Mouse (Mus musculus) frontal cortex, adult 2 months (tissue): Measurements from ENCODE around the gene Tox2. TPM values are rescaled to one million over a fixed set of nuclear protein-coding genes. Genes with fewer than 3 reads are reported as not detected.

Experiments used
- DNase-seq, 2 experiments: peaks; one replicate each; pipeline ENCODE4 v3.0.0; 2022; ENCODE audit warnings: low spot score in 1 of 2; ENCODE audit errors: extremely low spot score in 1 of 2
- polyA plus RNA-seq: library from polyadenylated mRNA; depleted of rRNA; stranded (reverse); fragments of >200 nt; gene quantifications from 2 replicates; pipeline ENCODE4 v1.2.3, GENCODE M21; 2012; rRNA removed

Gene Tox2
- polyA plus RNA-seq = 29.3 and 31.9 TPM in 2 replicates

DNA sequence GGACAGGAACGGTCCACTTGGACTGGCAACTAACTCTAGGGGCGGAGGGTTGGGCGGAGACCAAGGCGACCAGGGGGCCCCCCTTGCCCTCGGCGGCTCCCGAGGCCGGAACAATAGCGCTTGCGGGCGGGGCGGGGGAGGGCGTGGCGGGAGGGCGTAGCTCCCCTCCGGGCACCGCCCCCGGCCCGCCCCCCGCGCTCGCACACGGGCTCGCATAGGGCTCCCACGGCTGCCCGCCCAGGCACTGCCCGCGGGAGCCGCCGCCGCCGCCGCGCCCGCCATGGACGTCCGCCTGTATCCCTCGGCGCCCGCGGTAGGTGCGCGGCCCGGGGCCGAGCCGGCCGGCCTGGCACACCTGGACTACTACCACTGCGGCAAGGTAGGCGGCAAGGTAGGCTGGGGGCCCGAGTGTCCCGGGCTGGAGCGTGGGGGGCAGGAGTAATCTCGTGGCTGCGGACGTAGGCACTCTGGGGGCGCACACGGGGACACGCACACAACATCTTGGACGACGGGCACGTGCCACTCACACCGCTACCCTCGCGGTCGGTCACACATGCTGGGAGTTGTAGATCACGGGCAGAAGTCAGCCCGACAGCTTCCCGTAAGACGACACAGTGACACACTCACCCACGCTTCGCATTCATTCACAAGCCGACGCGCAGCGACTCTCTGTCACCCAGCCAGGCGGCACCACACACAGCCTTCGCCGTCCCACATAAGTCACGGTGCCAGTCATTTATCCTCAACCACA, at the start of gene Tox2:
Gene Tox2 (plus strand): TSS at position 242 of the 751 bp plus-strand sequence.
- DNase-seq = peak; percentile 67 to 85

DNA sequence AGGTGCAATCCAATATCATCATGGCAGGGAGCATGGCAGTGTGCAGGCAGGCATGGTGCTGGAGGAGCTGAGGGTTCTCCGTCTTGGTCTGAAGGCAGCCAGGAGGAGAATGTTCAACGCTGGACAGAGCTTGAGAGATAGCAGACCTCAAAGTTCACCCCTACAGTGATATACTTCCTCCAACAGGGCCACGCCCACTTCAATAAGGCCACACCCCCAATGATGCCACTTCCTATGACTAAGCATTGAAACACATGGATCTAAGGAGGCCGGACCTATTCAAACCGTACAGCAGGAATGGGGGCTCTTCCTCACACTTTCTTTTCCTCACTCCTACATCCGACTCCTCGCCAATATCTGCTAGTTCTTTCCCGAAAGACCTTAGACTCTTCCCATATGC, 48.3 kb upstream of the Tox2 start:
- no peak for DNase-seq

DNA sequence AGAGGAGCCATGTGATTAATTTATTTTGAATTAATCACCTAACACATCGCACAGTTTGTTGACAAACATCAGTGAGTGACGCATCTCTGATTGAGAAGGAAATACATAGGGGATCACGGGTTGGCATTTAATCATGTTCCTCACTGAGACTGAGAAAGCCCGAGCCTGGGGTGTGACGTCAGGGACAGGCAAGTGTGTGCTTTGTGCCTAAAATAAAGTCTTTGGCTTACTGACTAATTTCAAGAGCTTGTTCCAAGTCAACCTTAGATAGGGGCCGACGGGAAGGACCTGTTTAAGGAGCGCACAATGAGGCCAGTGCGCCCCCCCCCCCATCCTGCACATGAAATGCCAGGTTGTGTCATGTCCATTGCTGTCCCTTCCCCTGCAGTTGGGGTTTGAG, 43.9 kb upstream of the Tox2 start:
- peak in 1 of 2 experiments; percentile 47 for DNase-seq

DNA sequence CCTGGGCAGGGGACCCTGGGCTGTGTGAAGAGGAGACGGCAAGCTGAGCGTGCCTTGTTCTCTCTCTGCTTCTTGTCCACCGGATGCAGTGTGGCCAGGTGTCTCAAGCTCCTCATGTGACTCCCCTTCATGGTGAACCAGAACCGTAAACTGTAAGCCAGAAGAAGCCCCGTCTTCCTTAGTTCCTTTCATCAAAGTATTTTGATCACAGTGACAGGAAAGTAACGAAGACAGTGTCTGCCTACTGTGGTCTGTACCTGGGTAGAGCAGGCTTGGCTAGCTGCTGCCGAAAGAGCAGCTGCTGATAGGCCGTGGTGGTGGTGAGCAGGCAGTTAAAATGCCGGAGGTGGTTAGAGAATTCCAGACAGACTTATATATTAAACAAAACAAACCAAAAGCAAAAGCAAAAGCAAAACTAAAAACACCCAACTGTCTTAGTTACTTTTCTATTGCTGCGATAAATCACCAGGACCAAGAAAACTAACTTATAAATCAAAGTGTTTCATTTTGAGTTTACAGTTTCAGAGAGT, 38.4 kb upstream of the Tox2 start:
- no peak for DNase-seq

DNA sequence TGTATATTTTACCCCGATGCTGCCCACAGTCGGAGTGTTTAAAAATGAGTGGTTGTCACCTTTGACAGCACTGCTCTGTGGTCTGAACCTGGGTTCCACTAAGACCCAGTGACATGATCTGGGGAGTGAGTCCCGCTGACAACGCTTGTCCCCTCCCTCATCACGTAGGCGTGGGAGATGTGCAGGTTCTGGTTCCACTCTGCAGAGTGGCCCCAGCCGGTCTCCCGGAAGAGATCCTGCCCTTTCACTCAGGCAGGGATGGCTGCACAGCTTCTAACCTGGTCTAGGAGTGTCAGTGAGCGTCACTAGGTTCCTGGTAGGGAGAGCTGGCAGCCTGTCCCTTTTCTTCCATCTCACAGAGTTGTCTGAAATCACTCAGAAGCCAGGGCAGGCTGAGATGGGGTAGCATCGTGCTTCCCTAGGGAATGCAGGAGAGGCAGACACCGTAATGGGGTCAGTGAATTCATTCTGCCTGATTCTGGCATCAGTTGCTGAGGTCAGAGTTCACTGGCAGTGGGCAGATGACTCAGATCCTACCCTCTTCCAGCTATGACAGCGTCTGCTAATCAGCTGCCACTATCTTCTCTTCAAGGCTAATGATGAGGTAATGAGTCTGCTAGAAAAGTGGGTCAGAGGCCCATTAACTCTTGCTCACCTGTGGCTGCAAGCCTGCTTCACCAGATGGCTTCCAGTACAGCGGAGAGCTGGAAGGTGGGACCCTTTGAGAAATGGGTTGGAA, 36.7 kb upstream of the Tox2 start:
- no peak for DNase-seq

DNA sequence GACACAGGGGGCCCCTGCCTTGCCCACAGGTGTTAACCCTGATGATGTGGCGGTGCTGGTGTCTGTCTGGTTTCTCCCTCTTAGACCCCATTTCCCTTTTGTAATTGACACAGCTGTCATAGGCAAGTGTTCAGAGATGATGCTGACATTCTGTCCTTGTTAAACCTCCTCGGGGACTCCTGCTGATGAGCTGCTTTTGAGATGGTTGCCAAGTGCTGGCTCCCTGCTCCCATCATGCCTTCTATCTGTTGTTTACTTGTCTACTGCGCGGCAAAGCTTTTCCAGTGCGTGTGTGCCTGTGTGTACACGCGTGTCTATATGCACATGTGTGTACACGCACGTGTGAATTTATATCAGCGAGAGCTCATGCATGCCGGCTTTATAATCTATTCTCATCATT, 31.0 kb upstream of the Tox2 start:
- DNase-seq = no peak

DNA sequence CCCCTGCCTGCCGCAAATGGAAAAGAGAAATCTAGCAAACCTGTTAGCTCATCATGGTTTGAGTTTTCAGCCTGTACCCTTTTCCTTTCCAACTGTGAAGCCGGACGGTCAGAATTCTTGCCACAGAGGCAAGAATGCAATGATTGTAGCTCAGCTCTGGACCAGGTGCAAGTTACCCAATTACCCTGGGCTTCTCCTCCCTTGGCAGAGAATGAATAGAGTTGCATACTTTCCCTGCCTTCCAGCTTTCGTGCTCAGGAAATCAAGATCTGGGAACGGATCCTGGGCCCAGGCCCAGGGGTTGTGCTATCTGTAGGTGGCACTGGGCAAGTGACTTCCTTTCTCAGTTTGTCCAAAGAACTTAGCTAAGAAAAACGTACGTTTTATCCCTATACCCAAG, 28.9 kb upstream of the Tox2 start:
- no peak for DNase-seq

DNA sequence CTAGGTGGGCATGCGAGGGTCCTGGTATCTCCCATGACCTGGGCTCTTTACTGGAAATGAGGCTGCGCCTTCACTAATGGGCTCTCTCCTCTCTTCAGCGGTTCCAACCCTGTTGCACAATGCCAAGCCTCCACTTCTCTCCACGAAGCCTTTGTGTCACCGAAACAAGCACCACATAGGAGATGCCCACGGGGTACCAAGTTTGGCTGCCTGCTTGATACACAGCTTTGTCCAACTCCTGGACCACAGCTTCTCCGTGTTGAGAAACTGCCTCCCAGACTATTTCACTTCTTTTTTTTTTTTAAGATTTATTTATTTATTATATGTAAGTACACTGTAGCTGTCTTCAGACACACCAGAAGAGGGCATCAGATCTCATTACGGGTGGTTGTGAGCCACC, 27.1 kb upstream of the Tox2 start:
- no peak for DNase-seq

DNA sequence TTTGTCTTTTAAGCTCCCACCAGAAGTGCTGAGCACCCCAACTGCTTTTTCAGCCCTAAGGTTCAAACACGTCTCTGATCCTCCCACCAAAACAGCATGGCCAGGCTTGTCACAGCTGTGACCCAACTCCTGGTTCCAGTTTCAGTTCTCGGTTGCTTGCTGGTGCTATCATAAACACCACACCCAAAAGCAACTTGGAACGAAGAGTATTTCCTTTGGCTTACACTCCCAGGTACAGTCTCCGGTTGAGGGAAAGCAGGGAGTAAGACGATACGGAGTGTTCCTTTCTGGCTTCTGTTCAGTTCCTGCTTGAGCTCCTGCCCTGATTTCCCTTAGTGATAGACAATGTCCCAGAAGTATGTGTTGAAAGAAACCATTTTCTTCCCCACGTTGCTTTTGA, 26.4 kb upstream of the Tox2 start:
- DNase-seq = no peak

DNA sequence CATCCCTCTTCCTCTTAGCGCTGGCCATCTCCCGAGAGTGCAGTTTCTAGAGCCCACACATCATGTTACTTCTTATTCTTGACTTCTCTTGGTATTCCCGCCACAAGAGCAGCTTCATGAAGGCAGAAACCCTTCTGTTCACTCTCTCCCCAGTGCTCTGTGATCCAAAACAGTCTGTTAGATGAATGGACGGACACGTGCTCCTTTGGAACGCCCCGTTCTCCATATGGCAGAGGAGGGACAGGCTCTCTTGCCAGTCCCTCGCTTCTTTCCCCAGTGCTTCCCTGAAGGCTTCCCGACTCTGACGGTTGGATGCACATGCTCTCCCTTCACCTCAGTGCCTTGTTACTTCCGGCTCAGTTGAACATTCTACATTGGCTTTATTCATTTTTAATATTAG, 15.4 kb upstream of the Tox2 start:
- peak in 1 of 2 experiments; percentile 30 for DNase-seq

DNA sequence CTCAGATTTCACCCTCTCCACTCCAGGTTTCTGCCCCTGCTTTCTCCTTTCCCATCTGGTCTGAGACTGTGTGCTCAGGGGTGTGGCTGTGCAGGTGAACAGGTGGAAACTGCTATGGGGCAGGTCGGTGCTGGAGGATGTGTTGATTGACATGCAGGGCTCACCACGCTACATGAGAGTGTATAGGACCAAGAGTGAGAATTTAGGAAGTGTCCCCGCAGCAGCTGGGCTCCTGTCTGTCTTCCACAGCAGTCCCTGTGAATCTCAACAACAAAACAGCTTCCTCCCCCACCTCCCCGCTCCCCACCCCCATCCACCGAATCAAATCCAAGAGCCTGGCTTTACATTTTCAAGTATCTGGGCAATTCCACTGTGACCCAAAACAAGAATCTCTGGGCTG, 13.3 kb upstream of the Tox2 start:
- no peak for DNase-seq

DNA sequence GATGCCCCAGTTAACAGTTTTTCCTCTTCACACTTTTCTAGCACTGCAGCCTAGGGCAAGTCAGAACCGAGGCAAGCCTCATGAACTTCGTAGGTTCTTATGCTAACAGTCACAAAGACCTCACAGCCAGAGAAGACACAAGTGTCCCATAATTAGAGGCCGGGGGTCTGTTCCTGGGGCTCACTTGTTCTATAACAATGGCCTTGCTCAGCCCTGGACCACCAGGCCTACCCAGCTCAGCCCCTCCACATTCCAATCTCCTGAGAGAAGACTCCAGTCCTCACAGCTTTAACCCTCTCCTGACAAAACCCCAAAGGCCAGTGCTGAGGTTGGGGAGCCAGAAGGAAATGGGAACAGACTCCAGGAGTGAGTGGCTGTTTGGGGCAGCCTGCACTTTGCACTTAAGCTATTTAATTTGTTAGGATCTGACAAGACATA, 12.9 kb upstream of the Tox2 start:
- DNase-seq = no peak

DNA sequence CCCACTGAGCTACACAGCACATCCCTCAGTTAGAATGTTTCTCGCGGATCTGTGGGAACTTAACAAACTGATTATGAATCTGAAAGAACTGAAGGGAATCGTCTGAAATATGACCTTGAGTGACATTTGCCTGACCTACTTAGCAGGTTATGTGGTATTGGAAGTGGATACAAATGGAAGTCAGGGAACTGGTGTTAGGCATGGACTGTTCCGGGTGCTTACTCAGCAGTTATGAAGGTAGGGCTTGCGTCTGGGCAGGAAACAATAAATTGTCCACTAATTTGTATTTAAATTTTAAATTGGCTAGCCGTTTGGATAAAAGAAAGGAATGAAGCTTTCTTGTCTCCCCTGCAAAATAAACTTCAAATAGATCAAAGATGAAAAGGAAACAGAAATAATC, 10.4 kb upstream of the Tox2 start:
- DNase-seq = no peak

DNA sequence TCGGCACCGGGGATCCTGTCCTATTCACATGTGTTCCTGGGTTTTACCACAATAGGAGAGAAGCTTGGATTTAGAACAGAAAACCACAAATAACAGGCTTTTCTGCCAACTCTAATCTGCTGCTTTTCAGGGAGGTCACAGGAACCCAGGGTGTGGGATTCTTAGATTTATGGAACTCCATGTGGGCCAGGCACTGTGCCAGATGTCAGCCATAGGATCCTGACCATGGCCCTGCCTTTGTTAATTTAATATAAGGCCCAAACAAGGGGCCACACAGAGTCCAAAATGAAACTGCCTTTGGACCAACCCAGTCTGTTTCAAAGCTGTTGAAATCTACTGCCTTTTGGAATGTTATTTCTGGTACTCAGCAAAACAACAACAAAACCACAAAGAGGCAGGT, 8.9 kb upstream of the Tox2 start:
- DNase-seq = no peak

DNA sequence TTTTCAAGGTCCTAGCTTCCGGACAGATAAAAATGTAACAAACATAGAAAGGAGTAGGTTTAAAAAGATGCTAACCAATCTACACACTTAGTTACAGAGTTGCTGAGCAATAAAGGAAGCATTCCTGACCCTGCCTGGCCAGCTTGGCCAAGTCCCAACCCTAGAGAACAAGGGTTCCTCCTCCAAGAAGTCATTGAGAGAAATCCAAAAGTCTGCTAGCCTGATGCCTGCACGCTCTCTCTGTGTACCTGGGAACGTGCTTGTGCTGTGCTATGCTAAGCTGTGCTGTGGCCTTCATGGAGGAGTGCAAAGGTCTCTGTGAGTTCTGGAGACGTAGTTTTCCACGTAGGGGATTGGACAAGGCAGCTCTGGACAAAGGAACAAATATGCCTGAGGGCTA, 8.4 kb upstream of the Tox2 start:
- DNase-seq = no peak

DNA sequence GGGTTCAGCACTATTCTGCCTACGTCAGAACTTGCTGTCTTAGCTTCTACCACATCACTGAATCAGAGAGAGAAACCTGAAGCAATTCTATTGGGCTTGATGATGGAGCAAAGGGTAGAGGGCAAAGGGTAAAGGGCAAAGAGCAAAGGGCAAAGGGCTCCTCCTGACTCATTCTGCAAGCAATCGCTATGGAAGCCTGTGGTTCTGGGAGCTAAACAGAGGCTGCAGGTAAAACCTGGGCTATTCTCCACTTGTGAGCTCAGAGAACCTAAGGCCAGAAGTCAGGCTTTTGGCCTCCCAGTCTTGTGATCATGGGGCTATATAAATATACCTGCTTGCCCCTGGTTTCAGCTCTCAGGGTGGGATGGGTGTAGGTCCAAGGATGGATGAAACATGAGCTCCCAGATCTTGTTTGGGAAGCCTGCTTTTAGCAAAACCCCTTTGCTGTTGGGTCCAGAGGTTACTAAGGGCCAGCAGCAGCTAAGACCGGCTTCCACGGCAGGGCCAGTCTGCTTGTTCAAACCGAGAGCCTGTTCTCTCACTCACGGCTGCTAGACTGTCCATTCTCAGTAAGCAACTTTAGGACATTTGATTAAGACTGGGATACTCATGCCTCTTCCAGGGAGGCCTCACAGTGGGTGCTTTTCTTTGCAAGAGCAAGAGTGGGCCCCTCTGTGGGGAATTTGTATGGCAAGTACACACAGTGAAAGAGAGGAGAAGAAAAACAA, 7.7 kb upstream of the Tox2 start:
- no peak for DNase-seq

DNA sequence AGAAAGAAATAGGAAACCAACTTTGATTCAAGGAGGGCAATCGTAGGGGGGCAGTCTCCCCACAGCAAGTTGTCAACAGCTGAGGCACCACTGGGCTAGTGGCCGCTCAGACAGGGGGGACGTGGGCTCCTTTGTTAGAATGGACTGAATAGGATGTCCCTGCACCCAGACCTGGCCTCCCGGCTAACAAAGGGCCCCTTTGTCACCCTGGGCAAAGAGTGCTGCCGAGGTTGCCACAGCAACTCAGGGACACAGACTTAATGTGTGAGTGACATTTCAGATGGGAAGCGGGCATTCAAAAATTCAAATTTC, 7.1 kb upstream of the Tox2 start:
- no peak for DNase-seq

DNA sequence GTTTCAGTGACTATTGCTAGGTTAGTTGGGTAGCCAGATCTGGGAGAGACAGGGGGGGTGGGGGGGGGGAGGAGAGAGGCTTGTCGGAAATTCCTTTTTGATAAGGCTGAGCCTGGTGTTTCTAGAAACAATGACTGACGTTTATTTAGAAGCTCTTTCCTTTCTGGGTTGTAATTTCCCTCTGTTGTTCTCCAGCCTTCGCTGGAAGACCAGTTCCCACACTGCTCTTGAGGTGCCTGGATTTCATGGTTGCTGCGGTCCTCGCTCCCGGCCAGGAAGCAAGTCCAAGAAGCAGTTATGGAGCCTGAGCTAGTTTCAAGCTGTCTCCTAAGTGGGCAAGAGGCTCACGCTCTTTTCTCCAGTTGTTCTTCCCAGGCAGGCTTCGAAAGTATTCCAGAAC, 1.0 kb upstream of the Tox2 start:
- DNase-seq = no peak

DNA sequence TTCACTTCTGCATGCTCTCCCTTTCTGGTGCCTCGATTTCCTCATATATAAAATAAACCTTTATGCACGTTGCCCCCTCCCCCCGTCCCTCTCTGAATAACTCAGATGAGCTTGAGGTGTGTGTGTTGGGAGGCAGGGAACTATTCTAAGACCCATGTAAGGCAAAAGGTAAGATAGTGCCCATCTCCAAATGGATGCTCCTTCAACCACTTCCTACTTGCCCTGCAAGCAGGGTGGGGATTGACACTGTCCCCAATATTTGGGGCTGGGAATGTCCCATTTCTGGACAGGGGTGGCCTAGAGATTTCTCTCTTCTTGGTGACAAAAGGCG, 407 bp upstream of the Tox2 start:
- DNase-seq = no peak

DNA sequence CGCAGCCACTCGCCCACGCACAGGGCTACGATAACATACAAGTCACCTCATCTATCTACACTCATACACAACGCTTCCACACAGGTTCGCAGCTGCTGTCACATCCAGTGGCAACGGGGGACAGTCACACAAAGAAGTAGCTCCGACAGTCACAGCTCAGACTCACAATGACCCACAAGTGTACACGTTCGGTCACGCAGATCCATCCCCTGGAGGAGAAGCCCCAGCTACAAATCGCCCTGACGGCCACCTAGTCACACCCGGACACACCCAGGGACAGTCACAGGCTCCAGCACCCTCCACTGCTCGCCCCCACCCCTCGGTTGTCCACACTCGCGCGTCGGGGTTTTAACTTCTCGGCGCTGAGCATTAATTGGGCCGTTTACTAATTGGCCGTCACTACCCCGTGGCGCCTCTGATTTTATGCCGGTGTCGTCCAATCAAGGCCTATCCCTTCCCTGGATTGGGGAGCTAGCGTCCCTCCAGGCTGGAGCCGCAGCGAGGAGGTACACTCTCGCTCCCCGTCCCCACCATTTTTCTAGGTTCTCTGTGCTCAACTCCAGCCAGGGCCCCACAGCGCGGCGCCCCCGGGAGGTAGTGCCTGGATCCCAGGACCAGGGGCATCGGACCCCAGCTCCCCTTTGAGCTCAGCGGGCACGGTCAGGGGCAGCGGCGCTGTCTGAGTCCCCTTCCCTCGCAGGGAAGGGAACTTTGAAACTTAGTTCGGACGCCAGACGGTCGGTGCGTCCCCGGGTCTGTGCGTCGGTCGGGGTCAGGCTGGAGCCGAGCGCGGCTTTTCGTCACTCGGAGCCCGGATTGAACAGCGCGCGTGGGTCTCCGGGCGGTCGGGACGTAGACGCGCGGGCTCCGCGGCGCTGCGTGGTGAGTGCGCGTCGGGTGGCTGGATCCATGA, 966 bp downstream of the Tox2 start:
- DNase-seq = peak in 1 of 2 experiments; percentile 17
